Mouse (Mus musculus): Measurements from ENCODE around the gene Smarca2. TPM values are rescaled to one million over a fixed set of nuclear protein-coding genes. Genes with fewer than 3 reads are reported as not detected.

Gene Smarca2
- polyA plus RNA-seq, 1 experiment: 2.0 TPM

DNA sequence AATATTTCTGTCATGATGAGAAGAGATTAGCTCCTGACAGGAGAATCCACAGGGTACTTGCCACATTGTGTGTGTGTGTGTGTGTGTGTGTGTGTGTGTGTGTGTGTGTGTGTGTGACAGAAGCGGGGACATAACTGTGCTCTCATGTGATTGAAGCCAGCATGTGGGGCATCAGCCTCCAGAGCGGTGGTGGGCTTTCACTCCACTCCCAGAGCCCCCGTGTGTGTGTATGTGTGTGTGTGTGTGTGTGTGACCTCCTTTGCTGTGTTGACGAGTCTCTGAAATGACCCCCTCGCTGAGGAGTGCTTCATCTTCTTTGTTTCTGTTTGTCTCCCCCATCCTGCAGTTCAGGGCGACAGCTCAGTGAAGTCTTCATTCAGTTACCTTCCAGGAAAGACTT, 165.7 kb downstream of the Smarca2 start:
- no peak overlapping the region for H3K4me2 ChIP-seq (ENCODE audit: low read depth)
- H3K4me3 ChIP-seq: no peak overlapping the region
- no peak overlapping the region for H3ac ChIP-seq (ENCODE audit: control insufficient read depth, insufficient read length)
- no peaks in the 10 kb centered on the region for H3K79me2 ChIP-seq (ENCODE audit: control insufficient read depth, insufficient read depth)
- TF ChIP-seq TCF12 (IDR thresholded peaks at IDR 0.05; ENCODE audit: insufficient read depth, poor library complexity, severe bottlenecking): no peak
- no peak for TF ChIP-seq CEBPB (IDR thresholded peaks at IDR 0.05; ENCODE audit: insufficient read depth, poor library complexity, severe bottlenecking)
- H3K36me3 ChIP-seq (ENCODE audit: control insufficient read depth, insufficient read depth): no peaks in the 10 kb centered on the region
- H3K27me3 ChIP-seq (ENCODE audit: control insufficient read depth, insufficient read depth, insufficient read length): no peaks in the 10 kb centered on the region

DNA sequence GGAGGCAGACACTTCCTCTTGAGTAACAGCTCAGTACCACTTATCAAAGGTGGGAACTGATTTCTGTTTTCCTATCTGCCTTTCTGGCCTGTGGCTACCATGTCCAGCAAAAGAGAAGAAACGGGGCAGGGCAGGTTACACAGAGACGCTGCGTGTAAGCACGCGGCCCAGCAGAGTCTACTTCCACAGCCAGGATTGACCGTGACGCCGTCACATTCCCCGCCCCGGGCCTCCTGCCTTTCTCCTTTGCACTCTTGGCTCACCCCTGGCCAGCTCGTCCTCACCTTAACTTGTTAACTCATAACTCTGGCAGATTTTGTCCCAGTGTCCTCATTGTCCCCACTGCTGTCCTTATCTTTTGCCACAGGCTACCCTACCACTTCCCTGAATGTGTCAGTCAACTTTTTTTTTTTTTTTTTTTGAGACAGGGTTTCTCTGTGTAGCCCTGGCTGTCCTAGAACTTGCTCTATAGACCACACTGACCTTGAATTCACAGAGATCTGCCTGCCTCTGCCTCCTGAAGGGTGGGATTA, 167.3 kb downstream of the Smarca2 start:
- H3K36me3 ChIP-seq (ENCODE audit: control insufficient read depth, insufficient read depth): no peaks in the 10 kb centered on the region
- no peak for TF ChIP-seq REST (IDR thresholded peaks at IDR 0.05; ENCODE audit: insufficient read depth, insufficient read length)
- TF ChIP-seq MYOD1 (IDR thresholded peaks at IDR 0.05; ENCODE audit: control insufficient read depth in 1 of 3, insufficient read length in 2 of 3, low read depth in 2 of 3): no peak
- TF ChIP-seq TCF3 (IDR thresholded peaks at IDR 0.05; ENCODE audit: insufficient read length, low read depth): no peak
- no peak for TF ChIP-seq E2F4 (IDR thresholded peaks at IDR 0.05; ENCODE audit: insufficient read depth)
- no peak for TF ChIP-seq MAX (IDR thresholded peaks at IDR 0.05; ENCODE audit: low read depth)
- TF ChIP-seq SRF (IDR thresholded peaks at IDR 0.05; ENCODE audit: control insufficient read depth, insufficient read length, low read depth): no peak
- TF ChIP-seq POLR2AphosphoS2 (IDR thresholded peaks at IDR 0.05; ENCODE audit: insufficient read length, low read depth): no peak
- H3K4me2 ChIP-seq (ENCODE audit: low read depth): no peak overlapping the region
- H3ac ChIP-seq (ENCODE audit: control insufficient read depth, insufficient read length): no peak overlapping the region
- no peaks in the 10 kb centered on the region for H3K27me3 ChIP-seq (ENCODE audit: control insufficient read depth, insufficient read depth, insufficient read length)
- no peaks in the 10 kb centered on the region for H3K79me2 ChIP-seq (ENCODE audit: control insufficient read depth, insufficient read depth)
- no peak overlapping the region for H3K4me3 ChIP-seq

DNA sequence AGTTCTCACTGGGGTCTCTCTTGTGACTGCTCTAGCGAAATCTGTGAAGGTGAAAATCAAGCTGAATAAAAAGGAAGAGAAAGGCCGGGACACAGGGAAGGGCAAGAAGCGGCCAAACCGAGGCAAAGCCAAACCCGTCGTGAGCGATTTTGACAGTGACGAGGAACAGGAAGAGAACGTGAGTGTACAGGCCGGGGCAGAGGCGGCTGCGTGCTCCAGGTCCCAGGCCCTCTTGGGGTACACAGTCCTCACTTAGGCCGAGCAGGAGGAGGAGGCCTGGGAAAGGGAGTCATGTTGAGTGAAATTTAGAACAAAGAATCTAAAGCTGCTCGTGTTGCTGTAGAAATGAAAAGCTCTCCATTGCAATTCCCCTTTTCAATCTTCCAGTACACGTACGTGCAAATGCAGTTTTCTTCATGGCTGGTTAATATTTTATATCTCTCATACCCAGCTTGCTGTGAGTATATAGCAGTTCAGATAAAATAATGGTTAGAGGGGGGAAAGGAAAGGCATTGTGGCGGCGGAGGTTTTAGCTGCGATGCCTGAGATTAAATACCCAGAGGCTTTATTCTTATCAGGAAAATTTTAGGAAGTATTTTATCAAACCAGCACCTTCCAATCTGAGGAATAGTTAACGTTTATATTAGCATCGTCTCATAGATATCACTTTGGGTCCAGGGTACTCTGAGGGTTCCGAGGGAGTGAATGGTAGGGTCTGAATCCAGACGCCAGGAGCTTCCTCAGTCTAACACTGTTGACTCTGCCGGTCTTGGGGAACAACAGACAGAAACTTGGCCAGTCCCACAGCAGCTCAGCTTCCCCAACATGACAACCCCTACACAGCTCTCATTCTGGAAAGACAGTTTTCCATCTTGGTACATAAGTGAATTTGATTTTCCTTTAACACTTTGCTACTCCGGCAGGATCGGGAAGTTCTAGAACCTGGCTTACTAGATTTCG, 171.5 kb downstream of the Smarca2 start:
- Histone ChIP-seq H3K4me2 (ENCODE audit: low read depth) (no peak overlapping the region), H3K79me2 (ENCODE audit: control insufficient read depth, insufficient read depth) (no peaks in the 10 kb centered on the region), H3K36me3 (ENCODE audit: control insufficient read depth, insufficient read depth) (no peaks in the 10 kb centered on the region), H3K4me3 (no peak overlapping the region), H3K27me3 (ENCODE audit: control insufficient read depth, insufficient read depth, insufficient read length) (no peaks in the 10 kb centered on the region), H3ac (ENCODE audit: control insufficient read depth, insufficient read length) (no peak overlapping the region)
- TF ChIP-seq TCF12 (IDR thresholded peaks at IDR 0.05; ENCODE audit: insufficient read depth, poor library complexity, severe bottlenecking) (no peak), REST (IDR thresholded peaks at IDR 0.05; ENCODE audit: insufficient read depth, insufficient read length) (no peak), MAX (IDR thresholded peaks at IDR 0.05; ENCODE audit: low read depth) (no peak), SRF (IDR thresholded peaks at IDR 0.05; ENCODE audit: control insufficient read depth, insufficient read length, low read depth) (no peak), CEBPB (IDR thresholded peaks at IDR 0.05; ENCODE audit: insufficient read depth, poor library complexity, severe bottlenecking) (no peak), TCF3 (IDR thresholded peaks at IDR 0.05; ENCODE audit: insufficient read length, low read depth) (no peak), POLR2AphosphoS2 (IDR thresholded peaks at IDR 0.05; ENCODE audit: insufficient read length, low read depth) (no peak), E2F4 (IDR thresholded peaks at IDR 0.05; ENCODE audit: insufficient read depth) (no peak), POLR2A (IDR thresholded peaks at IDR 0.05; ENCODE audit: insufficient read length, low read depth) (no peak), USF1 (IDR thresholded peaks at IDR 0.05; ENCODE audit: low read depth) (no peak), MYOD1 (IDR thresholded peaks at IDR 0.05; ENCODE audit: control insufficient read depth in 1 of 3, insufficient read length in 2 of 3, low read depth in 2 of 3) (no peak), MYOG (IDR thresholded peaks at IDR 0.05; ENCODE audit: control insufficient read depth in 1 of 3, insufficient read depth in 1 of 3, insufficient read length in 2 of 3, low read depth in 2 of 3) (no peak)

DNA sequence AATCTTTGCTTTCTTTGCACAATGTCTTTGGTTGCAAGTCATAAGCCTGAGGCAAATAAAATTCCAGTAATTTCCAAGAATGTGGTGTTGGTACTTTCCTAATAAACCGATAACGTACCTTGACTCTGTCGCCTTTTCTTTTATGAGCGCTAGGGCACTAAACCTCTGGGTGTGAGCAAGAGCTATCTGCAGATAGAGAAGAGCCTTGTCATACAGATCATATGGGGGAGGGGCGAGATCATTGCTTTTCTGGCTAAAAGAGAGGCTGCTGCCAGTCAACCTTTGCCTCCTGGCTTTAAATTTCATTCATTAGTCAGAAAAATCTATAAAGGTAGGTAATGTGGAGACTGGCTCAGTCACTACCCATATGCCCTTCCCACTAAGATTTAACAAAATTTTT, 173.3 kb downstream of the Smarca2 start:
- no peak overlapping the region for H3K4me3 ChIP-seq
- H3K36me3 ChIP-seq (ENCODE audit: control insufficient read depth, insufficient read depth): no peaks in the 10 kb centered on the region
- TF ChIP-seq POLR2AphosphoS2 (IDR thresholded peaks at IDR 0.05; ENCODE audit: insufficient read length, low read depth) (no peak), REST (IDR thresholded peaks at IDR 0.05; ENCODE audit: insufficient read depth, insufficient read length) (no peak), MYOG (IDR thresholded peaks at IDR 0.05; ENCODE audit: control insufficient read depth in 1 of 3, insufficient read depth in 1 of 3, insufficient read length in 2 of 3, low read depth in 2 of 3) (no peak), MYOD1 (IDR thresholded peaks at IDR 0.05; ENCODE audit: control insufficient read depth in 1 of 3, insufficient read length in 2 of 3, low read depth in 2 of 3) (no peak), USF1 (IDR thresholded peaks at IDR 0.05; ENCODE audit: low read depth) (no peak), POLR2A (IDR thresholded peaks at IDR 0.05; ENCODE audit: insufficient read length, low read depth) (no peak), MAX (IDR thresholded peaks at IDR 0.05; ENCODE audit: low read depth) (no peak), TCF12 (IDR thresholded peaks at IDR 0.05; ENCODE audit: insufficient read depth, poor library complexity, severe bottlenecking) (no peak), TCF3 (IDR thresholded peaks at IDR 0.05; ENCODE audit: insufficient read length, low read depth) (no peak), SRF (IDR thresholded peaks at IDR 0.05; ENCODE audit: control insufficient read depth, insufficient read length, low read depth) (no peak), CEBPB (IDR thresholded peaks at IDR 0.05; ENCODE audit: insufficient read depth, poor library complexity, severe bottlenecking) (no peak), E2F4 (IDR thresholded peaks at IDR 0.05; ENCODE audit: insufficient read depth) (no peak)

More for the DNA sequence above, 173.3 kb downstream of the Smarca2 start:
- Histone ChIP-seq H3K4me2 (ENCODE audit: low read depth) (no peak overlapping the region), H3K79me2 (ENCODE audit: control insufficient read depth, insufficient read depth) (no peaks in the 10 kb centered on the region), H3K27me3 (ENCODE audit: control insufficient read depth, insufficient read depth, insufficient read length) (no peaks in the 10 kb centered on the region), H3ac (ENCODE audit: control insufficient read depth, insufficient read length) (no peak overlapping the region)

Data from myocyte (in vitro differentiated cells).